Mouse (Mus musculus) E14TG2a.4 (cell line): ENCODE results near the gene Sgms1.

Experiments
- CTCF ChIP-seq: conservative IDR thresholded peaks from 2 replicates; pipeline ENCODE4 v1.5.1; 2014; ENCODE audit warnings: low read length
- NANOG ChIP-seq: IDR thresholded peaks from 2 replicates; pipeline ENCODE4 v1.6.1; 2014; ENCODE audit warnings: borderline replicate concordance, low read length, mixed read lengths

DNA sequence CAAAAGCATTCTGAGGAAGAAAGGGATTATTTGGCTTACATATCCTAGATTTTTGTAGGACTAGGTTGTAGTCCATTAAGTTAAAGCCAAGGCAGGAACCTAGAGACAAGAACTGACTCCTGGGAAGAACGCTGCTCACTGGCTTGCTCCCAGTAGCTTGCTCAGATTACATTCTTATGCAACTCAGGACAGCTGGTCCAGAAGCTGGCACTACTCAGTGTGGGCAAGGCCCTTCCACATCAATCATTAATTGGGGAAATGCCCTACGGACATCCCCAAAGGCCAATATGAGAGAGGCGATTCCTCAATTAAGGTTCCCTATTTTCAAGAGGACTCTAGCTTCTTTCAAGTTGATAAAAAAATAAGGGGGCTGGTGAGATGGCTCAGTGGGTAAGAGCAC is 80.2 kb downstream of the Sgms1 start:
- TF ChIP-seq CTCF (no peak), NANOG (no peak)
